Mouse (Mus musculus) ES-CJ7 (cell line): Measurements from ENCODE around the gene Fam126a.

Experiments used
- DNase-seq: peaks from one replicate; pipeline ENCODE4 v3.0.0; 2011; ENCODE audit warnings: low read depth, low spot score

Fam126a gene

DNA sequence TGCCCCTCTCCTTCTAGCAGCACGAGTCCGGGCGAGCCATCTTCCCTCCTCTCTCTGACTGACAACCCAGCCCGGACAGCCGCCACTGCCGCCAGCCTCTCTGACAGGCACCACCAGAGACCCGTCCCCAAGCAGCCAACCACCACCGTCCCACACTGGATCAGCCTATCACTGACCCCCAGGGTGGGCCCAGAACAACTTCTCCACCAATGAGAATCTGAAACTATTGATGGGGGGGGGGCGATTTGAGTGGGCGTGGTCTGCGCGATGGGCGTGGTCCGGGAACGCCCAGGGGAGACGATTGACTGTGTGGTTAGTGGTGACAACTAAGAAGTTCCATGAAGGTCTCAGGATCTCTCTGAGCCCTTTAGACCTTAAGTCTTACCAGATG lies at the start of gene Fam126a:
TSS of gene Fam126a (minus strand) at position 112 of the 391 bp plus-strand sequence.
- DNase-seq, result peak; percentile 94

DNA sequence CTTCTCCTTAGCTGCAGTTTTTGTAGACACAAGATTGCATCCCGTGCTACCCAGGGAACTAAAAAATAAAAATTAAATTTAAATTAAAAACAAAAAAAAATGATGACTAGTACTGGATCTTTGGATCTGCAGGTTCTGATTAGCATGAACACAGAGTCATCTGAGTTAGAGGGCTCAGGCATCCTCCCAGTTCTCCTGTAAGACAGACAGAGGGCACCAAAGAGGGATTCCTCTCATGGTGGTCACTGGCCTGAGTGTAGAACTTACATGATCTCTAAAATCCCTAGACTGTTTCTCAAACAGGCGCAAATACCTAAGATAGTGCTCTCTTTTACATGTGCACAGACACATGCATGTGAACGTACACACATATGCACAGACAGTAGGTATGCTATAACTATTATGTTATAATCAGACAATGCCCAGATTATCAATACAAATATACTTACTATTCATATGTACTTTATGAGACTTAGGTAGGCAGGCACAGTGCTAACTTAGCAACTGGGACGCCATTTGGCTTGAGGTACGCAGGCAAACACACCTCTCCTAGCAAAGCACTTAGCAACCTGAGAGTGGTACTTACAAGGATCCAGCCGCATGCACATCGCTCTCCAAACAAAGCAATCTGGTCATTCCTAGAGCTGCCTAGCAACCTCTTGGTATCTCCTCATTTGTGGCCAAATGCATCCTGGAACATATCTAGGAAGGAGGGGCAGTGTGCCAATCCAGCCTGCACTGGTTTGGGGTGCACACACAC lies 48.1 kb upstream of the Fam126a start:
- DNase-seq, result peak; percentile 46

DNA sequence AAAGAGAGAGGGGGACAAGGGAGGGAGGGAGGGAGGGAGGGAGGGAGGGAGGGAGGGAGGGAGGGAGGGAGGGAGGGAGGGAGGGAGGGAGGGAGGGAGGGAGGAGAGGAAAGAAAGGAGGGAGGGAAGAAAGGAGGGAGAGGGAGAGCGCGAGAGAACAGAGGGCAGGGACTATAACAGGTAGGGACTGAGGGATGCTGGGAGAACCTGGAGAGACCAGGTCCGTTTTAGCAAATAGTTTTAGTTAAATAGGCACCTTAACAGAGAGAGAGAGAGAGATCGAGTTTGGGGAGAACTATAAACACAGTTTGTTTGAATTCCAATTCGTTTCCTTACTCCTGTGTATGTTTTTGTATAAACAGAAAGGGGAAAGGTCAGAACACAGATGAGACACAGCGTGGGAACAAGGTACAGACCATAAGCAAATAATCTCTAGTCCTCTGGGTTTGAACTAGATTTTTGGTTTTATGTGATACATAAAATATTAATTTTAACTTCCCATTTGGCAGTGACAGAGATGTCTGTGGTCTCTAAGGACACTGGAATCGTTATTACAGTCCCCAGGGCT lies 47.3 kb upstream of the Fam126a start:
- DNase-seq, result no peak

DNA sequence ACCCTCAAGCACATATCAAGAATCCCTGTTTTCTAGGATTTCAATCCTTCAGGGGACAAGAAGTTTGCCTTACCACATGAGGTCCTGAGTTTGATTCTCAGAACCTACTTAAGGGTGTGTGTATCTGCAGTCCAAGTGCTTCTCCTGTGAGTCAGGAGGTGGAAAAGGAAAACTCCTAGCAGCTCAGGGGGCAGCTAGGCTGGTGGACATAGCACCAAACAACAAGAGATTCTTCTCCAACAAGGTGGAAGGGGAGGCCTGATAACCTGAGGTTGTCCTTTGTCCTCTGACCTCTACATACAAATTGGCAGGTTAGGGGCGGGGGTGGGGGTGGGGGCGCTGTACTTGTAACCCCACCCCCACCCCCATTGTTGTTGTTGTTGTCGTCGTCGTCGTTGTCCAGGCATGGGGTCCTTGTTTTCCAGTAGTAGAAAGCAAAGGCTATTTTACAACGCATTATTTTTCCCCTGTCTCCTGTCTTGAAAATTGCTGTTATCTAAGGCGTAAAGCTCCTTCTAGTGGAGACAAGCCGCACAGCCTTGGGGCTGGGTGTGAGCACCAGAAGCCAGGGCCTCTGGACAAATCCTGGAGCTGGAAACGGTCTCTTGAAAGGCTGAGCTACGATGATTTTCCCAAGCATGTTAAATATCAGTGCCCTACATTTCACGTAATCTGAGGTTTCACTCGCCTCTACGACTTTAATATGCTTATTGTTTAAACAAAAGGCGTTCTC lies 46.7 kb upstream of the Fam126a start:
- peak; percentile 62 for DNase-seq

DNA sequence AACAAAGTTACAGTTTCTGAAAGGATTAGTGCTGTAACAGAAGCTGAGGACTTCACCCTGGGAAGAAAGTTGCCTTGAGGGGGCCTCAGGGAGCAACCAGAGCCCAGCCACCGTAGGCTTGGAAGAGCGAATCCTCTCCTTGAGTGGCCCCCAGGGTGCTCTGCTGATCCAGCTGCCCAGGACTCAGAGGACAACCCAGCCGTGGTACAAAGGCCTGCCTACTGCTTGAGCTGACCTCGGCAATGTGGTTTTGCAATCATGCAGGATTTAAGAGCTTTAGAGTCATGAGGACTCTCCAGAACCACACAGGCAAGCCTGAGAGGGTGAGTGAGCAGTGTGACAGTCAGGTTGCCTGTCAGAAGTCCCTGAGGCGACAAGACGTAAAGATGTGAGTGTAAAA lies 41.5 kb upstream of the Fam126a start:
- DNase-seq, result no peak

DNA sequence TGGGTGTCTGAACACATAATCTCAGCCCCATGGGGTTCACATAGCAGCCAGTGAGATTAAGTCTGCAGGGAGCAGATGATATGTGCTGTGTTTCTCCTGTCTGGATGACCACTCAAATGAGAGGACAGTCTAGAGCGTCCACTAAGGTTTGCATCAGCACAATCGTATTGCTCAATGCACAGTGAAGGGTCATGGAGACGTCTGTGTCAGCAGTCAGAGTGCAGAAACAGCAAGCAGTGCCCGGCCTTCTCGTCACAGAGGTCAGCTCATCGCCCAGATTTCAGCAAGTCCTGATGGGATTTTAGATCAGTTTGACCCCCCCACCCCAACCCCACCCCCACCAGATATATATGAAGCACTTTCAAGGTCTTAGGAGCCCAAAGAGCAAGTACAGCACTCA lies 38.5 kb upstream of the Fam126a start:
- DNase-seq, result no peak

DNA sequence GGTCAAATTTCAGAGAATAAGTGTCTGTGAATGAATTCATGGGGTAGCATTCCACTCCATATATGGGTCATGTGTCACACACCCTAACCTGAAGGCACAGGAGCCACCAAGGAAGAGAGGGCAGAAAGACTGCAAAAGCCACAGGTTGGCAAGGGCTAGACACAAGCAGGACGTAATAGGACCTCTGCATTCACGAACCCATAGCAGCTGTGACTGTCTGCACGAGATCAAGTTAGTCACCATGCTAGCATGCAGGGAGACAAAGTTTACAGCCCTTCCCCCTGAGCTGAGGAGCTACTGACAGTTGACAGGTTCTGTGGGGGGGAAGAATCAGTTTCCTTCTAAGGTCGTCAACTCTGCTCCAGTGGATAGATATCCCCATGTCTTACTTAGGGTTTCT lies 33.1 kb upstream of the Fam126a start:
- no peak for DNase-seq

DNA sequence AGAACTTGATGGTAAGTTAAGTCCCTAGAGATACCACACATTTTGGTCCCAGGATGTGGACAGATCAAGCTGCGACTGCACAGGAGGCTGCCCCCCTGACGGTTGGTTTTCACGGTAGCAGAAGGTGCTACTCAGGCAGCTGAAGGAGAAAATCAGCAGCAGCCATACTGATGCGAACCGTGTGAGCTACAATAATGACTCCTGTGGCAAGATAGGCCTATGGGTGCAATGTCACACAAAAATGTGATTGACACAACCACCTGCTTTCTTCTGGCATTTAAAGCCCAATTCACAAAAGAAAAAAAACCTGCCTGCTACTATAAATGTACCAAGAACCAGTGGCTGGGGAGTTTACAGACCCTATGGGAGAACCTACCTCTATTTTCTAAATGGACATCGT lies 32.5 kb upstream of the Fam126a start:
- DNase-seq, result no peak

DNA sequence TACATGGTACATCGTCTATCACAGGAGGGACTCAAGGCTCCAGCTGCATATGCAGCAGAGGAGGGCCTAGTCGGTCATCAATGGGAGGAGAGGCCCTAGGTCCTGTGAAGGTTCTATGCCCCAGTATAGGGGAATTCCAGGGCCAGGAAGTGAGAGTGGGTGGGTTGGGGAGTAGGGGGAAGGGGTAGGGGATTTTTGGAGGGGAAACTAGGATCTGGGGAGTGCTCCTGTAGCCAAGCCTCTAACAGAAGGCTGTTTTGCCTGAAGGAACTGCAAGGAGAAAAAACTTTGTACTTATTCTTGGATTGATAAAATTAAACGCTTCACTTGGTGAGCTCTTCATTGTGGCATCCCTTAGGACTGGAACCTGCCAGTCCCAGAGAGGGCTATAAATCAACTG lies 30.5 kb upstream of the Fam126a start:
- no peak for DNase-seq

DNA sequence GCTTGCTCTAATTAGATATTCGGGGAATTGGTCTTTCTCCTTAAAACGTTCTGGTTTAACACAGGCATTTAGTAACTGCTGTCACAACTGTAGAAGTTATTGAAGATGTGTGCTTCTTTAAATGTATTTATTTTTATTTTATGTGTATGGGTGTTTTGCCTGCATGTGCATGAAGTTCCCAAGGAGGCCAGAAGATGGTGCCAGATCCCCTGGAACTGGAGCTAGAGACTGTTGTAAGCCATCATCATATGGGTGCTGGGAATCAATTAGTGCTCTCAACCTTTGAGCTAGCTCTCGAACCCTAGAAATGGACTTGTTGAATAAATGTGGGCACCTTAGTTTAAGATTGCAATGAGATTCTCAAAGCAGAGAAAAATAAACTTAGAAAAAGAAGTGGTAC lies 27.1 kb upstream of the Fam126a start:
- DNase-seq, result peak; percentile 39

DNA sequence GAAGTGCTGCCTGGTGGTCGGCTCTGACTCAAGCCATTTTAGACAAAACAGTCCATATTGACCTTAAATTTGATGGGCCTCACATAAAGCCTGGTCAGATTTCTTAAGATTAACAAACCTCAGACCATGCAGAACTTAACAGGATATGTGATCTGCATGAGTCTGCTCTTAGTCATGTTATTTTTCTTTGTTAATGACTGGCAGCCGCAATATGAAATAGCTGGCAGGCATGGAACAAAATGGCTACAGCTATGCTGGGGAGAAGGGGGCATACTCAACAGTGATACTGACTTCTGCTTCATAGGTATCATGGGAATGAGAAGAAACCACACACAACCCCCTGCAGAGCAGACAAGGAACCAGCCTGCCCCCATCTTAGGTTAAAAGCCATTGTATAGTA lies 26.4 kb upstream of the Fam126a start:
- no peak for DNase-seq

DNA sequence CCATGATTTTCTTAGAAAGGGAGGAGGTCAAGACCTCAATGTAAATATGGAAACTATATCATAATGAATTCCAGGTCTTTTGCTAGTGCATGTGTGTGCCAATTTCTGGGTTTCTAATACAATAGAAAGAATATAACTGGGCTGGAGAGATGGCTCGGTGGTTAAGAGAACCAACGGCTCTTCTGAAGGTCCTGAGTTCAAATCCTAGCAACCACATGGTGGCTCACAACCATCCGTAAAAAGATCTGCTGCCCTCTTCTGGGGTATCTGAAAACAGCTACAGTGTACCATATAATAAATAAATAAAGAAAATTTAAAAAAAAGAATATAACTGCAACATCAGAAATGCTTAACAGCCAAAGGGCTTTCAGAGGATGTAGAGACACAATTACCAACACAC lies 23.9 kb upstream of the Fam126a start:
- DNase-seq, result no peak

DNA sequence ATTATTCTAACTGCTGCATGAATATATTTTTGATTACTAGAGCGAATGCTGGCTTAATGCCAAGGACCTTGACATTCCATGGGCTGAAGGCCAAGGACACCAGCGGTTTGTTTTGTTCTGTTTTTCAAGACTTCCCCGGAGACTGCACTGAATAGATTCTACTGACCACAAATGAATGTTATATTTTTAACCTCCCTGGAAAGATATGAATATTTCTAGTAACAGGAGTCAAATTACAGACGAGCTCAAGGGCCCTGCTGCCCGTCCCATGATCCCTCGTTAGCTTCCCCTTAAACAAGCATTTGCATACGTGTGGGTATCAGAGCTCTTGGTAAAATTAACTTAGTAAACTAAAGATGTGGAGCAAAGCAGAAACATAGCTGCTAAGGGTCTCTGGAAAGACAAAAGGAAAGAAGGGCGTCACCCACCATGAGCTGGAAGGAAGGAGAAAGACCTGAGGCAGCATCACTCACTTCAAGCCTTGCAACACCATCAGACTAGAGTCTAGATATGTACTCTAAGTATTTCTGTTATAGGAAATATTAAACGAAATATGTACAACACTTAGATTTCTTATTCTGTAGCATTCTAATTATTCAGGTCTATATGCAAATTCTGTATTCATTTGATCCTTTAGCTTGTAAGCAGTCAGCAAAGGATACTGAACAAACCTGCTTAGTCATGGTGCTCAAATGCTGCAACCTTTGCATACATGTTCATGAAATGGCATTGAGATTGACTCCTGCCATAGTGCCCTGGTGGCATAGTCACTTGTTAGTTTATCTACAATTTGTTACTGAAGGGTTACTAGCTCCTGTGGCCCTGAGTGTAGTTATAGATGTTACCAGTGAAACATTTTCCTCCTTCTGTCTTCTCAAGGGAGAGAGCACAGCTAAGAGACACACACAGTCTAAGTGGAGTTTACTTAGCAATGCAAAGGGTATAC lies 23.0 kb upstream of the Fam126a start:
- no peak for DNase-seq

DNA sequence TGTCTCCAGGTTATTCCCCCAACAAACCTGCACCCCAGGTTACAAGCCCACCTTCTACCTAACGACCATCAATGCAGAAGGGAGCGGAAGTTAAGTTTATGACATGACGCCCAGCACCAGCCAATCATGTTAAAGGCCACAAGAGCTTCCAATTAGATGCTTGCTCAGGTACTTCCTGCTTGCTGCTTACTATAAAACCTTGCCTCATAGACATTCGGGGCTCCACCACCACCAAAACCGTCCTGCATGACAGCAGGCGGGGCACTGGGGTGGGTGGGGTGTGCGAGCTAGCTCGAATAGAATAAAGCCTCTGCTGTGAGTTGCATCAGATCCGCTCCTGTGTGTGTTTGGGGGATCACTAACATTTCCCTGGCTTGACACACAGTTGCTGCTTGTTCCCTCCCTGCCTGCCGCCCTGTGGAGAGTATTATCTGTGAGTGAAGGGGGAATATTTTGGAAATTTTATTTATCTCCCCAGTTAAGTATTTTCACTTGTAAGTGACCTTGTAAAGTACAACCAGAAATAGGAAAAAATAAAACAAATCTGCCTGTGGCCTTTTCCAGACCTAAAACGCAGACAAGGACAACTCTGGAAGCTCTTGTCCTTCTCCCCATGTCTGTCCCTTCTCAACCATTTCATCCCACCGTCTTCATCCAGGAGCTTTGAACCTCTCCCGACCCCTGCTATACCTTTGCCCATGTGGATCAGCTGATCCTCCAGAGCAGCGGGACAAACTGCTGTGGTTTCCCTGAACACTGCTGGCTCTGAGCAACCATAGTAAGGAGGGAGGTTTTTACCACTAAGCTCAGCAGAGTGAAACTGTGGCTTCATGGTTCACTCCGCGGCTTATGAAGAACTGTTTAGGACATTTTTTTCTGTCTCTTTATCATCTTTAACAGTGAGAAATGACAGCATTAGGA lies 21.5 kb upstream of the Fam126a start:
- DNase-seq, result no peak

DNA sequence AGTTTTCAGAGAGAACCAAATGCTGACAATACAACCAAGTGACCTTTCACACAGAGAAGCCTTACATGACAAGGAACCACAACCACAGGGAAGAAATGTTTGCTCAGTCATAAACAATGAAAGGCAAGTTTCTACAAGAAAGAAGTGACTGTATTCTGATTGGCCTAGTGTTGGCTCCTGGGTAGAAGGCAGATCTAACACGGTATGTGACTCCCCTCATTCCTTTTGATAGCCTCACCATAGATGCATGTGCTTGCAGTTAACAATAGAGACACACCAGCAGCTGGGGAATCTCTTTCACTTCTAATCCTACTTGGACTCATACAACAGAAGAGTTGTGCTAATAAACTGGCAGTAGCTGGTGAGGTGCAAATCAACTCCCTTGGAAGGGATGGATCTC lies 17.3 kb upstream of the Fam126a start:
- DNase-seq, result no peak

DNA sequence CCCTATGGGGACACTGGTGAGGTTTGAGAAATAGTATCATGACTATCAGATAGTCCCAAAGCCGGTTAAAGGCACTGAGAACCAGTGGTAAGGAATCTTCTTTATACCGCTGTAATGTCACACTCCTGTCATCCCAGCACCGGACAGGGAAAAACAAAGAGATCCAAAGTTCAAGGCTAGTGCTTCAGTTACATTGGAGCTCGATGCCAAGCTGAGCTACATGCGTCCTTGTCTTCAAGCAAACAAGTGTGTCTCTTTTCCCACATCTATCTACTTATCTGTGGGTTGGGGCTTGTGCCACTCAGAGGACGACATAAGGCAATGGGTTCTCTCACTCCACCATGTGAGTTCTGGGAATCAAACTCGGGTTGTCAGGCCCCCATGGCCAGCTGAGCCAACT lies 16.5 kb upstream of the Fam126a start:
- no peak for DNase-seq

DNA sequence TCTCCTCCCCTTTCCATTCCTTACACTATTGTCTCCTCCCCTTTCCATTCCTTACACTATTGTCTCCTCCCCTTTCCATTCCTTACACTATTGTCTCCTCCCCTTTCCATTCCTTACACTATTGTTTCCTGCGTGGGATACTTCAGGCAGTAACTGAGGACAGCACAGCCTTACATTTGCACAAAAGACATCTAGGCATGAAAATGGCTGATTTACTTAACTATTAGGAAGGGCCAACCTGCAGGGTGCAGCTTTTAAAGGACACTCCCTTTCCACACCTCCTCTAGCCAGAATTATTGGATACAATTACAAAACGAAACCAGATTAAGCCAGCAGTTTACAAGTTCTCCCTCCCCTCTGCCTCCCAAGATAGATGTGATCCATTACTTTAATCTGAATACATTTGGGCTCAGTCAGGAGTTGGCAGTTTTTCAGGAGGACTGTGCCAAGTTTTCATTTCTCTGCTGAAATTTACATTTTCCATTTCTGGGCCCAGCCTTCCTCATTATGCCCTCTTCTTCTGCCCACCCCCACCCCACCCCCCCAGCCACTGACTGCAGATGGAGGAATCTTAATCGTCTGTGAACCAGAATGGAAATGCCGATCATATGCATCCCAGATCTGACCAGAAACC lies 15.6 kb upstream of the Fam126a start:
- DNase-seq, result no peak

DNA sequence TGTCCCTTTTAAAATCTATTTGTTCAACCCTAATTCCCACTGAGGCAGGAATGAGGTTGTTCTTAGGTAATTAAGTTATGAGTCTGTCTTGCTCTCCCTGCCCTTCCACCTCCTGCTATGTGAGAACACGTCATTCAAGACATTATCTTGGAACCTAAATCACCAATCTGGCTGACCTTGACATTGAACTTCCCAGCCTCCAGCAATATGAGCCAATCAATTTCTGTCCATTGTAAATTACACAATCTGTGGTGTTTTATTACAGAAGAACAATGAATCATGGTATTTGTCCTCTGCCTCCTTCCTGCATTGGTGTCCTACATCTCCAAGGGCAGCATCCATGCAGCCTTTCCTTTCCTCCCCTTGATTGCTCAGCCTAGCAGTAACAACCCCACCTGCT lies 13.9 kb upstream of the Fam126a start:
- DNase-seq, result no peak

DNA sequence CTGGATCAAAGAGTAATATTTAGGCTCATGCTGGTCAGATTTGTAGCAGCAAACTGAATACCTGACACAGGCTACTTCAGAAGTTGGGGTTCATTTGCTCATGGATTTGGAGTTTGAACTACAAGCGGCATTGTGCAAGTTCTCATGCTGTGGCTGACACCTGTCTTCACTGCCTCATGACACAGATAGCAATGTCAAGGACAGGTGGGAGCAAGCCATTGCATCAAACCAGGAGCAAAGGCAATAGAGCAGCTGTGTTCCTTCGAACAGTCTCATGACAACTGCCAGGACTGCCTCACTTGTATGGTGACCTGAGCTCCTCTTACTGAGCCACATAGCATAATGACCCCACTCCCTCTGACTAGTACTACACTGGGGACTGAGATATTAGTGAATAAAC lies 12.9 kb upstream of the Fam126a start:
- no peak for DNase-seq

DNA sequence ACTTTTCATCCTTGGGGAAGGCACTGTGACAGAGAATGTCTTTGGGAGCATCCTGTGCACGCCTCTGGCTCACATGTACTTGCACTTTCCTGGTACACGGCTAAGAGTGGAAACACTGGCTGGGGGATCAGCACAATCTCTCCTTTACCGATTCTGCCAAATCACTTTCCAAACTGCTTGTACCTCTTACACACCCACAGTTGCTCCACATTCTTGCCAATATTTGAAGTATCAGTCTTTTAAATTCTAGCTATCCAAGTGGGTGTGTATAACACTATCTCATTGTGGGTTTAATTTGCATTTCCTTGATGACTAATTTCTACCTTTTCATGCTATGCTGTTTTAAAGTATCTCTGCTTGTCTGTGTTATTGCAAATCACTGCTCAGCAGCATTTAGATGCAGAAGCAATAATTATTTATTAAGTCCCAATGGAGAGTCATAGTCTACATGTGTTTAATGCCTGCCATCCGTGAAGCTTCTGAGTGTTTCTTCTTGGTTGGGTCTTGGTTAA lies 10.9 kb upstream of the Fam126a start:
- no peak for DNase-seq
